Comparison of ENCODE assay signal across 9 mouse cellular contexts in the genomic region with DNA sequence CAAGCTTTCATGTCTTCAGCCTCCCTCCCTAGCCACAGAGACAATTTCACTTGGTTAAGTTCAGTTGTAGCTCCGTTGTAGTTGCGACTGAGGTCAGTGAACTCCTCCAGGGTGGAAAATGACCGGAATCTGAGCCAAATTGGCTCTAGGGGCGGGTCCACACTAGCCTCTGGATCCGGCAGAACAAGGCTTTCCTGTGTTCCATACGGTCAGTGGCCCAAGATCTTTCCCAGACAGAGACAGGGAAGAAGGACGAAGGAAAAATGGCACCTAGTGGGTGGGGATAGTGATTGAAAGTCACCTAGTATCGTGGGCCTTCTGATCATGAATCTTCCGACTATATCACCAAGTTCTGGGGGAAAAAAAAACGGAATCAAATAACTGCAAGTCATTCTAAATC. TPM values are rescaled to one million over a fixed set of nuclear protein-coding genes. Genes with fewer than 3 reads are reported as not detected.
DNase-seq lines count a peak whose midpoint lies in the region; ATAC-seq lines count a peak whose summit lies in the region.
"Had no signal": no experiment of that assay in that cellular context is flagged by ENCODE, and none has a peak within 500 bp of the region (broad histone marks: within the 10 kb centered on the region; RNA-seq: fewer than 3 reads in every experiment).

No protein-coding gene starts in this region.

- ATAC-seq in heart, embryonic 13.5 days (ENCODE audit: extremely low read depth, insufficient number of reproducible peaks, low FRiP score, low TSS enrichment), result no peak
- ATAC-seq in kidney, embryonic 15.5 days (replicated peaks; ENCODE audit: low FRiP score), result no peak

- peaks cover 7% of the 10 kb centered on the region; the same call in 1 of the 2 replicates for H3K9me3 ChIP-seq in heart, embryonic 13.5 days
- no peaks in the 10 kb centered on the region for H3K9me3 ChIP-seq in kidney, embryonic 15.5 days (replicated peaks)

- H3K27me3 ChIP-seq in heart, embryonic 13.5 days (replicated peaks), result no peaks in the 10 kb centered on the region
- no peaks in the 10 kb centered on the region for H3K27me3 ChIP-seq in kidney, embryonic 15.5 days

- peak overlapping the region; percentile 91 for H3K4me3 ChIP-seq in heart, embryonic 13.5 days
- peak overlapping the region; percentile 95 for H3K4me3 ChIP-seq in kidney, embryonic 15.5 days (replicated peaks)

- peak overlapping the region; percentile 99 for H3K9ac ChIP-seq in heart, embryonic 13.5 days
- peak overlapping the region; percentile 94; the same call in 1 of the 2 replicates for H3K9ac ChIP-seq in kidney, embryonic 15.5 days

- DNase-seq in gastrocnemius, adult 18-20 months (ENCODE audit: low spot score), result peak; percentile 37
- no peak for DNase-seq in gastrocnemius, postnatal 14 days
- DNase-seq in lung, postnatal 14 days, result peak; percentile 24
- no peak for DNase-seq in spleen, postnatal 10 days (ENCODE audit: low spot score in 2 of 2)
- DNase-seq in left cerebral cortex, postnatal 36 days (ENCODE audit: low spot score in 2 of 2), result no peak
- no peak for DNase-seq in urinary bladder, postnatal 14 days (ENCODE audit: low spot score)

- intact Hi-C loops in gastrocnemius, postnatal 14 days (cut with DNase I; ENCODE audit: low total_unique reads), result no loop called here
- intact Hi-C loops in left cerebral cortex, postnatal 36 days (cut with DNase I), result no loop called here

- WGBS in heart, embryonic 13.5 days, result 27% methylated on average over 10 of the region's 10 CpGs
- WGBS in kidney, embryonic 15.5 days, result 9% methylated on average over 10 of the region's 10 CpGs

- no peaks in the 10 kb centered on the region for H3K36me3 ChIP-seq in heart, embryonic 13.5 days
- H3K36me3 ChIP-seq in kidney, embryonic 15.5 days, result no peaks in the 10 kb centered on the region

- H3K27ac ChIP-seq in heart, embryonic 13.5 days (replicated peaks), result no peak overlapping the region
- H3K27ac ChIP-seq in kidney, embryonic 15.5 days, result peak overlapping the region; percentile 18; the same call in 1 of the 2 replicates

- H3K4me1 ChIP-seq in heart, embryonic 13.5 days, result peaks cover 42% of the 10 kb centered on the region
- H3K4me1 ChIP-seq in kidney, embryonic 15.5 days, result peaks cover 39% of the 10 kb centered on the region

- peak overlapping the region; percentile 97 for H3K4me2 ChIP-seq in heart, embryonic 13.5 days
- peak overlapping the region; percentile 89 for H3K4me2 ChIP-seq in kidney, embryonic 15.5 days

RNA-seq across cellular contexts. Expression of a gene that starts 0.5 kb away (rescaled TPM):
- 1 to 10 TPM; 5.3 to 6.1 TPM for total RNA-seq in gastrocnemius, adult 18-20 months (2021)
- 10 to 100 TPM; 10.7 to 11.8 TPM for total RNA-seq in gastrocnemius, postnatal 14 days (2021)
- polyA plus RNA-seq in heart, embryonic 13.5 days (2015; fragmentation: Nextera tagmentation; extraction: Ambion mirVana), result 15.3 and 17.6 TPM in 2 replicates
- 31.6 and 35.8 TPM in 2 replicates for polyA plus RNA-seq in kidney, embryonic 15.5 days (2015; fragmentation: Nextera tagmentation; extraction: Ambion mirVana)
- 100 to 1,000 TPM; 130 to 160 TPM for total RNA-seq in left cerebral cortex, postnatal 36 days (2021)
- polyA plus RNA-seq: erythroblast, embryonic 14.5 days had no signal

Comparison
In these comparisons a context has a peak if more than half of its experiments do, and no peak if none do; other contexts are left out.
1. DNase-seq: peak in gastrocnemius, adult 18-20 months (single experiment) and lung, postnatal 14 days (single experiment); none in gastrocnemius, postnatal 14 days (single experiment), spleen, postnatal 10 days (0 of 2), left cerebral cortex, postnatal 36 days (0 of 2) and urinary bladder, postnatal 14 days (single experiment).
2. RNA of a gene that starts 0.5 kb away (total RNA-seq): 130 to 160 TPM in left cerebral cortex, postnatal 36 days; 10.7 to 11.8 TPM in gastrocnemius, postnatal 14 days and 5.3 to 6.1 TPM in gastrocnemius, adult 18-20 months; every median in the first group is over 10 times any median in the second.